Mouse (Mus musculus) liver, postnatal 0 days (tissue): Measurements from ENCODE around the gene Sirt7.

ENCODE experiments used
- CTCF ChIP-seq: sonication (generic); IDR thresholded peaks from 2 replicates; pipeline ENCODE4 v1.5.1; 2016; ENCODE audit warnings: antibody characterized with exemption, low read depth
- EP300 ChIP-seq: IDR thresholded peaks from 2 replicates; pipeline ENCODE4 v1.6.1; 2016; ENCODE audit warnings: antibody characterized with exemption, low read depth, mild to moderate bottlenecking

DNA sequence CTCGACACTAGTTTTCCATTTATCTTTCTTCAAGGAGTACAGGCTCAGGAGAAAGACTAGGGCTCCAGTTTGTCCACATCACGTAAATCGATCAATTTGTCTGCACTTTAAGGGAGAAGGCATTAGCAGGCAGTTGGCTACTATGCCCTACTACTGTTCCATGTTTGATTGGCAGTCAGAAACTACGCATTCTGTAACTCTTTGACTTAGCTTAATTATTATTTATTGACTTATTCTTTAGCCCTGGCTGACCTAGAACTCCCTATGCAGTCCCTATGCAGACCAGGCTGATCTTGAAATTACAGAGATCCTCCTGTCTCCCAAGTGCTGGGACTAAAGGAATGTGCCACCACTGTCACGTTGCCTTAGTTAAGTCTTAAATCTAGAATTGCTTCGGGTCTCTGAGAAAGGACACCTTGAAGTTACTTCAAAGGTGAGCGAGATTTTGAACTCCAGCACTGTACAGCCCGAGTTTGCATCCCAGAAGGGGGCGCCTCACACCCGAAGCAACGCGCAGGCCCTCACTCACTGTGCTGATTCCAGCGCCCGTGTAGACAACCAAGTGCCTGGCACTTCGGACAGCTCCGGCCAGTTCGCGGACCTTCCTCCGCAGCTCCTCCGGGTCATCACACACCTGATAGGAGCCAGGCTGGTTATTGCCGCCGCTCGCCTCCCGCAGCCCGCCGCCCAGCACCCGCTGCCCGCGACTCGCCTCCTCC lies 920 bp downstream of the Sirt7 start:
- peak; percentile 87 for TF ChIP-seq CTCF
- no peak for TF ChIP-seq EP300
